Mouse (Mus musculus): ENCODE measurements at regions not wholly inside any gene's neighbourhood (a gene's known extent, or its start where the extent isn't known, plus 50 kb on each side); places are given as distances from the start of the nearest gene placed in this dataset.

GRCm38 (mm10) chr1:64298188-64298587, 176.1 kb upstream of the Klf7 start:
- TF ChIP-seq GATA1 (IDR thresholded peaks at IDR 0.05; ENCODE audit: borderline replicate concordance, low read length), result no peak
- no peak for TF ChIP-seq FLI1 (IDR thresholded peaks at IDR 0.05; ENCODE audit: low read length)
